Mouse (Mus musculus) monocyte, adult 2 months (primary cell): ENCODE results near the gene Sft2d2.

Source experiments
- DNase-seq, 2 experiments: peaks; one replicate each; pipeline ENCODE4 v3.0.0; 2022; ENCODE audit warnings: low spot score in 2 of 2, low read depth in 1 of 2

The Sft2d2 gene

DNA sequence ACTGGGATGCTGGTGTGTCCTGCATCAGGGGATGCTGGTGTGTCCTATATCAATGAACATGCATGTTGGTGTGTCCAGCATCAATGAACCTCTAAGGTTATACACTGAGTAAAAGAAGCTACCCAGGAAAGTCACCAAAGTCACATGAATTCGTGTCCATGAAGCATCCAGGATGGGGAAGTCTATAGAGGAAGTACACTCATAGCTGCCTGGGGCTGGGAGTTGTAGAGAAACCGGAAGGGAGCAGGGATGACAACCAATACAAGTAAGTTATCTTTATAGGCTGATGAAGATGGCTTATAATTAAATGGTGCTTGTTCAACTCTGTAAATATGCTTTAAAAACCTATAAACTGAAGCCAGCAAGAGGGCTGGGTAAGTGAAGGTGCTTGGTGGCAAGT is 60.4 kb downstream of the Sft2d2 start:
- no peak for DNase-seq

GRCm38 (mm10) chr1:165133279-165133678 is 61.0 kb downstream of the Sft2d2 start:
- no peak for DNase-seq

DNA sequence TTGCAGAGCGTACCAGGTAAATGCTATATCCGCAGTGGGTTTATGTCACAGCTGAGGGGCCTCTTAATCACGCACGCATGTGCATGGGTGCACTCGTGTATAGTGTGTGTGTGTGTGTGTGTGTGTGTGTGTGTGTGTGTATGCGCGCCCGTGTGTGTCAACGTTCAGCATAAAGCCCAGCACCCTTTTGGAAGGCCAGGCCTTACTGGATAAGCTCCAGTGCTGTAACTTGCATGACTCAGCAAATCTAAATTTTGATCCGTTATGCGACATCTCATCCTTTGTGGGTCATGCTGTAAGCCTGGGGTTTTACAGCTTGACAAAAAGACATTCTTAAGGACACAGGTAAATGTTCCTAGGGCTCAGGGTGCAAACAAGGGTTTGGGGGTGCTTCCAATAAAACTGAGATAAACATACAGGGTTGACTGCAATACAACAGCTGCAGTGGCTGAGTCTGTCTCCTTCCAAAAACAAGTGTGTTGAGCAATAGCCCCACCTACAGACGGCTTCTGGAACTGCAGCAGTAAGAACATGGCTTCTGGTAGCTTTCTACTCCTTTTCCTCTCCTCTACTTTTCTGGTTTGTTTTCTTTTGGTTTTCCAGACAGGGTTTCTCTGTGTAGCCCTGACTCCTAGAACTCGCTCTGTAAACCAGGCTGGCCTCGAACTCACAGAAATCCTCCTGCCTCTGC is 61.9 kb downstream of the Sft2d2 start:
- DNase-seq: peak; percentile 30 to 58

GRCm38 (mm10) chr1:165129573-165129972 is 64.7 kb downstream of the Sft2d2 start:
- DNase-seq: no peak
